Mouse (Mus musculus) CH12.LX (cell line): ENCODE results near the gene Slc24a3.

ENCODE experiments used
- EP300 ChIP-seq: IDR thresholded peaks from 2 replicates; pipeline ENCODE4 v1.6.1; 2011; ENCODE audit warnings: low read length, improper control_type of control experiment
- ETS1 ChIP-seq: conservative IDR thresholded peaks from 2 replicates; pipeline ENCODE4 v1.6.1; 2012; ENCODE audit warnings: low read depth, mild to moderate bottlenecking, inconsistent platforms, low read length, improper control_type of control experiment, moderate library complexity
- MAX ChIP-seq: IDR thresholded peaks from 2 replicates; pipeline ENCODE4 v1.6.1; 2011; ENCODE audit warnings: low read length, improper control_type of control experiment
- MXI1 ChIP-seq: IDR thresholded peaks from 2 replicates; pipeline ENCODE4 v1.6.1; 2011; ENCODE audit warnings: mild to moderate bottlenecking, low read depth, low read length, improper control_type of control experiment
- POLR2A ChIP-seq: IDR thresholded peaks from 2 replicates; pipeline ENCODE4 v1.6.1; 2011; ENCODE audit warnings: low read depth, mild to moderate bottlenecking, improper control_type of control experiment, low read length
- POLR2AphosphoS2 ChIP-seq: IDR thresholded peaks from 2 replicates; pipeline ENCODE4 v1.6.1; 2011; ENCODE audit warnings: low read depth, low read length, improper control_type of control experiment
- SIN3A ChIP-seq: IDR thresholded peaks from 2 replicates; pipeline ENCODE4 v1.6.1; 2012; ENCODE audit warnings: low read length, improper control_type of control experiment, inconsistent platforms
- ZNF384 ChIP-seq: IDR thresholded peaks from 2 replicates; pipeline ENCODE4 v1.6.1; 2012; ENCODE audit warnings: low read depth, low read length, improper control_type of control experiment, inconsistent platforms

DNA sequence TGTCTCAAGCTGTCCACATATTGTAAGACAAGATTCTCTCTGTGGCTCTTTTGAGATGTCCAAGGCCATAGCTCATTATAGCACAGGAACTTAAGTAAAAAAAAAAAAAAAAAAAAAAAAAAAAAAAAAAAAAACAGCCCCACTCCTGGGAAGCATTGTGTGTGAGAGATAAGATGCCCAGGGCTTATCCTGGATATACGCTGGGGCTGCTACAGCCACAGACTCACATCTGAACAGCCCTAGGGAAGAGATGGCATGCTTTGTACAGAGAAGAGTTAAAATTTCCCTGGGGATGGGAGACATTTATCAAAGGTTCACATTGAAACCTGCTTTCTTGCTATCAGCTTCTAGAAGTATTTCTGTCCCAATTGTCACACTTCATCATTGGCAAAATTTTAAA is 218.2 kb downstream of the Slc24a3 start:
- TF ChIP-seq MAX, result no peak
- TF ChIP-seq EP300, result no peak
- TF ChIP-seq MXI1, result no peak
- no peak for TF ChIP-seq ETS1
- no peak for TF ChIP-seq ZNF384
- no peak for TF ChIP-seq POLR2A
- TF ChIP-seq POLR2AphosphoS2, result no peak
- no peak for TF ChIP-seq SIN3A
